Mouse (Mus musculus) brown adipose tissue, adult 24 weeks (tissue): ENCODE data around the gene Hinfp. TPM values are rescaled to one million over a fixed set of nuclear protein-coding genes. Genes with fewer than 3 reads are reported as not detected.
"Not testable (repeated sequence)": the region's sequence is repeated elsewhere in the genome, so short reads cannot be mapped to it uniquely, and the experiment has no call there.

Experiments
- H3K27ac ChIP-seq: fragments of 200-500 bp; replicated peaks from 2 replicates; pipeline ENCODE4 v1.5.1; 2012; ENCODE audit warnings: low read depth, mild to moderate bottlenecking, low read length
- H3K4me1 ChIP-seq: fragments of 200-500 bp; 2 replicates; pipeline ENCODE4 v1.6.1; 2012; ENCODE audit warnings: low read length, mixed read lengths; ENCODE audit not compliant: control insufficient read depth, insufficient read depth, insufficient read length
- H3K4me3 ChIP-seq: fragments of 200-500 bp; 2 replicates; pipeline ENCODE4 v1.5.1; 2012; ENCODE audit warnings: low read depth, mild to moderate bottlenecking, low read length, moderate library complexity; ENCODE audit not compliant: insufficient read depth
- polyA plus RNA-seq: library from polyadenylated mRNA; stranded (reverse); fragments of >200 nt; gene quantifications from 2 replicates; pipeline ENCODE4 v1.2.4, GENCODE M21; 2012; ENCODE audit not compliant: missing spikeins, insufficient read depth, insufficient read length

The Hinfp gene
- polyA plus RNA-seq, 1 experiment, result 5.1 TPM

DNA sequence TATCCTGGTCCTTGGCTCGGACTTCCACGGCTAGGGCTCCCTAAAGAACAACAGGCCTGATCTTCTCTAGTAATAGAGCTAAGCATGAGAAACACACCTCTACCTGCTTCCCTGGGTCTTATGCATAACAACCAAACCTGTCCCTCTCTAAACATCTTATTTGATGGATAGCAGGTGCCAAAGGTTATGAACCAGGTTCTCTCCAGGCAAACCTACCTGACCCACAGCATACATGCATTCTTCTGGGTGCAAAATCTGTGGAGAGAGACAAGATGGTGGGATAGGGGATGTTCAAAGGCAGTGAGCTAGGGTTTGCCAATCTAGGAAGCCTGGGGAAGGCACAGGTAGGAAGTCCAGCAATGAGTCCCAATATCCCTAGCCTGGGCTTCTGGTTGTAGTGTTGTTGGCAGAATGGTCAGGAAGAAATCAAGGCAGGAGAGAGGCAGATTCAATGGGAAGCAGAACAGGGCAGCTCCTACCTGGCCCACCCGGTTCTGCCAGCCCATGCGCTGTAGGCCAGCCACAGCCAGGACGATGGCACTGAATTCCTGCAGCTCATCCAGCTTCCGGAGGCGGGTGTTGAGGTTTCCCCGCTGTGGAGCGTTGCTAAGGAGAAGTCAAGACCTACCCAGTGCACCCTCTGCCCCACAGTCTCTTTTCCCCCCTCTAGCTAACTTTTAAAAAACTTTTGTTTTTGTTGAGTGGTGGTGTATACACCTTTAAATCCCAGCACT is 32.1 kb upstream of the Hinfp start:
- no peak overlapping the region for H3K27ac ChIP-seq
- H3K4me3 ChIP-seq, result no peak overlapping the region
- H3K4me1 ChIP-seq, result peaks cover 4% of the 10 kb centered on the region; the same call in 1 of the 2 replicates

GRCm38 (mm10) chr9:44336964-44337363 is 31.5 kb upstream of the Hinfp start:
- Histone ChIP-seq H3K4me3 (no peak overlapping the region), H3K27ac (no peak overlapping the region)

DNA sequence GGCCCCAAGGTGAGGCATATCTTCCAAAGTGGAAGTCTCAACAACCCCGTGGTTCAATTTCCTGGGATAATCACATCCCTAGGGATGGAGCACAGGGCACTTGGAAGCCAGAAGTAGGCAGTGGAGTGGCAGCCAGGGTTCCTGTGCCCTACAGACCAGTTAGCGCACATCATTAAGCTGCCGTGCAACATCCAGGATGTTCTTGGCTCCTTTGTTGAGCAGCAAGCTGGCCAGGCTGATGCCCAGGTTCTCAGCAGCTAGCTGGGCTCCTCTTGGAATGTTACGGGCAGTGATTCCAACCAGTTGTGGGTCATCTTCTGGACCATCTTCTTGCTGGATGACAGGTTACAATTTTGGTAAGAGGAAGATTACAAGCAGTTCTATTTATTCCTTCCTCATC is 31.0 kb upstream of the Hinfp start:
- not testable (repeated sequence) for H3K4me3 ChIP-seq, H3K4me1 ChIP-seq, H3K27ac ChIP-seq

More at GRCm38 (mm10) chr9:44336964-44337363, 31.5 kb upstream of the Hinfp start:
- H3K4me1 ChIP-seq, result peaks cover 4% of the 10 kb centered on the region; the same call in 1 of the 2 replicates

DNA sequence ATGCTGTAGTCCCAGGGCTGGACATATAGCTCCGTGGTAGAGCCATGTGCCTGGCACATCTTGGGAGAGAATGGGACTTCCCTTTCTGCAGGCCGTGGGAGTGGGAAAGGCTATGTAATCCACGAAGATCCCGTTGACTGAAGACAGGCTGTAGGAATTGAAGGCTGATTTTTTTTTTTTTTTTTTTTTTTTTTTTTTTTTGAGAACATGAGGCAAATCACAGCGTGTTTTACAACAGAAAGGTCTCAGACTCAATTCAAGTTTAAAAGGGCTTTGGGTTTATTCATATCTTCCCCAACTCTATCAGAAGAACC is 30.6 kb upstream of the Hinfp start:
- H3K4me1 ChIP-seq, result peaks cover 4% of the 10 kb centered on the region; the same call in 1 of the 2 replicates
- no peak overlapping the region for H3K27ac ChIP-seq
- H3K4me3 ChIP-seq, result peak overlapping the region; percentile 77

DNA sequence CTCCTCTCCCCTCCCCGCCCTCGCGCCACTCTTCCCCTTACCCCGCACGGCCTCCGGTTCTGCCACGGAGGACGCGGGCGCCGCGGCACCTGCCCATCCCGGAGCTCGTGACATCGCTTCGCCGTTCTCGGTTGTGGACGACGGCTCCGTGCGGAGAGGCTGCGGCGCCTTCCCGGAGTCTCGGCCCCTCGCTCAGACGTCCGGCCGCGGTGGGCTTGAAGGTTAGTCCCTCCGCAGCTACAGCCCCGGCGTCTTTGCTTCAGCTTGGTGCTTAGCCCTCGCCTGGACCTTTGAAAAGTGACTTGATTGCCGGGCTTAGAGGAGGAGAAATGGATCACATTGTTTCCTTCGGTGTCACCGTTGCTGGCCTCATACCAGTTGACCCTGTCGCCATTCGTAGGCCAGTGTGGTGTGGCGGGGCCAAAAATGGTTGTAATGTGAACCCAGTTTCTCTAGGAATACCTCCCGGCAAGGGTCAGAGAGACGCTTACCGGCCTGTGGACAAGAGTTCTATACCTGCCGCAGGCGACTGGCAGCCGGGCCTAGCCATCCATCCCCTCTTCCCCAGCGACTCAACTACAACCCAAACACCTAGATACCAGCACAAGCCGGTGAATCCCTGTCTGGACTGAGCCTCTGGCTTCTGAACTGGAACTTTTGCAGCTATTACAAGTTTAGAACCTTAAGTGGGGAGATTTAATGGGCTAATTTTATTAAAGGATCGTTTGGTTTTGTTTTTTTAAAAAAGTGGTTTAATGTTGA is 30.0 kb upstream of the Hinfp start:
- H3K4me1 ChIP-seq, result peaks cover 4% of the 10 kb centered on the region; the same call in 1 of the 2 replicates
- H3K4me3 ChIP-seq, result peak overlapping the region; percentile 77
- 0 out of 2 replicates have a peak overlapping the region, but pooled peaks have one; percentile 13 for H3K27ac ChIP-seq

DNA sequence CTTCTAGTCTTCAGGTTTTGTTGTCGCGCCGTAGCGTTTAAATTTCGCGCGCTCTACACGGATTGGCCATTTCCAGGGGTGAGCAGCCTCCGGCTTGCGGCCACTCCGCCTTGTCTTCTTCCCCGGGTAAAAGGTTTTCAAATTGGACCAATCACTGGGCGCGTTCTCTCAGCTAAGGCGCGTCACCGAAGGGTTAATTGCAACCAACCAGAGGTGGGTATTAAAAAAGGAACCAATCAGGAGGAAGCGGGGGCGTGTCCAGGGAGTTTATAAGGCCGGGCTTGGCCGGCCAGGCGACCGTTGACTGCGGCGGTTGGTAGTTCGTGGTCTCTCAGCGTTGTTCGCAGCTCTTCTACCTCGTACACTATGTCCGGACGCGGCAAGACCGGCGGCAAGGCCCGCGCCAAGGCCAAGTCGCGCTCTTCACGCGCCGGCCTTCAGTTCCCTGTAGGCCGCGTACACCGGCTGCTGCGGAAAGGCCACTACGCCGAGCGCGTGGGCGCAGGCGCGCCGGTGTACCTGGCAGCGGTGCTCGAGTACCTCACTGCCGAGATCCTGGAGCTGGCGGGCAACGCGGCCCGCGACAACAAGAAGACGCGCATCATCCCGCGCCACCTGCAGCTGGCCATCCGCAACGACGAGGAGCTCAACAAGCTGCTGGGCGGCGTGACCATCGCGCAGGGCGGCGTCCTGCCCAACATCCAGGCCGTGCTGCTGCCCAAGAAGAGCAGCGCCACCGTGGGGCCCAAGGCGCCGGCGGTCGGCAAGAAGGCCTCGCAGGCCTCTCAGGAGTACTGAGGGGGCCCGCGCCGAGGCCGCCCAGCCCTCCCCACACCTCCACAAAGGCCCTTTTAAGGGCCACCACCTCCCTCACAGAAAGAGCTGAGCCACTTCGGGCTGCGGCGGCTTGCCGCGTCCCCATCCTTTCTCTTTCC is 29.2 kb upstream of the Hinfp start, which contains the start of gene H2afx:
Gene H2afx (plus strand): TSS at position 299 of the 935 bp plus-strand sequence.
- peaks cover 4% of the 10 kb centered on the region; the same call in 1 of the 2 replicates for H3K4me1 ChIP-seq
- 0 out of 2 replicates have a peak within 1 kb of the TSS, but pooled peaks have one; percentile 13 for H3K27ac ChIP-seq
- peak within 1 kb of the TSS; percentile 77 for H3K4me3 ChIP-seq

DNA sequence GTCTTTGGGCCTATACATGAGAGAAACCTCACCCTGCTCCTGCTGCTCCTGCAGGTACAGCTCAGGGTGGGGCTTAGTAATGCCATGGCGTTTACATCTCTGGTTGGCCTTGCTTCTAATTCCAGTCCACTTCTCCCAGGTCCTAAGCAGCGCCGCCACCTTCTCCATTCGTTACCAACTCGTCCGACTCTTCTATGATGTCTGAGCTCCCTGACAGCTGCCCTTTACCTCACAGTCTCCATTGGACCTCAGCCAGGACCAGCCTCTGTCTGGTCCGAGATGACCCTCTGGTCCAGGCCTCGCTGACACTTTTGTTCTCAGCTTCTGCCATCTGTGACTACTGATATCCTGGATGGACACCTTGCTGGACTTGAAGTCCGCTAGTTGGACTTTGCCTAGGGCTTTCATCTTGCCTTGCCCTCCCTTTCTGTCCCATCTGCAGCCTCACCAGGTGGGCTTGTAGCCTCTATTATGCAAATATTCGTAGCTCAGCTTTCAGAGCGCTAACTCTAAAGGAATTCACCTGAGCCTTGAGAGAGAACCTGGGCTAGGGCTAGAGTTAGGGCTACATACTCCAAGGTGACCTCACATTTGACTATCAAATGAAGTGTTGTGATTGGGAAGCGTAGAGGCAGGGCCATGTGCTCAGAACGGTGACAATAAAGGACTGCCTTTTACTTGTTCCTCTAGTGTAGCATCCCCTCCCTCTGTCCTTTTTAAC is 27.6 kb upstream of the Hinfp start:
- Histone ChIP-seq H3K4me1 (peaks cover 4% of the 10 kb centered on the region; the same call in 1 of the 2 replicates), H3K27ac (no peak overlapping the region), H3K4me3 (no peak overlapping the region)

GRCm38 (mm10) chr9:44330736-44331135 is 25.3 kb upstream of the Hinfp start:
- Histone ChIP-seq H3K4me1 (peaks cover 8% of the 10 kb centered on the region; the same call in 1 of the 2 replicates), H3K4me3 (no peak overlapping the region), H3K27ac (no peak overlapping the region)

DNA sequence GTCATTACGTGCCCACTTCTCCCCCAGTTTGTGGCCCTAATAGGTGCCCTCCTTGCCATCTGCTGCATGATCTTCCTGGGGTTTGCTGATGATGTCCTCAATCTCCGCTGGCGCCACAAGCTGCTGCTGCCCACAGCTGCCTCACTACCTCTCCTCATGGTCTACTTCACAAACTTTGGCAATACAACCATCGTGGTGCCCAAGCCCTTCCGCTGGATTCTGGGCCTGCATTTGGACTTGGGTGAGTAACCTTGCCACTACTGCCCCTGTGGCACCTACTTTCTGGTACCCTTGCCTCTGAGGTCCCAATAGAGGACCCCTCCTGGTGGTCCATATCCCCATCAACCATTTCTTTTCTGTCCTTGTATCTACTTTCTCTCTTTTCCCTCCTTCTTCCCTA is 22.5 kb upstream of the Hinfp start:
- peak overlapping the region; percentile 79 for H3K4me3 ChIP-seq

GRCm38 (mm10) chr9:44327064-44327711 is 21.7 kb upstream of the Hinfp start:
- peaks cover 5% of the 10 kb centered on the region; the same call in 1 of the 2 replicates for H3K4me1 ChIP-seq
- H3K27ac ChIP-seq, result peak overlapping the region; percentile 69
- peak overlapping the region; percentile 79 for H3K4me3 ChIP-seq

More for the DNA sequence above, 22.5 kb upstream of the Hinfp start:
- Histone ChIP-seq H3K27ac (peak overlapping the region; percentile 16), H3K4me1 (peaks cover 5% of the 10 kb centered on the region; the same call in 1 of the 2 replicates)

DNA sequence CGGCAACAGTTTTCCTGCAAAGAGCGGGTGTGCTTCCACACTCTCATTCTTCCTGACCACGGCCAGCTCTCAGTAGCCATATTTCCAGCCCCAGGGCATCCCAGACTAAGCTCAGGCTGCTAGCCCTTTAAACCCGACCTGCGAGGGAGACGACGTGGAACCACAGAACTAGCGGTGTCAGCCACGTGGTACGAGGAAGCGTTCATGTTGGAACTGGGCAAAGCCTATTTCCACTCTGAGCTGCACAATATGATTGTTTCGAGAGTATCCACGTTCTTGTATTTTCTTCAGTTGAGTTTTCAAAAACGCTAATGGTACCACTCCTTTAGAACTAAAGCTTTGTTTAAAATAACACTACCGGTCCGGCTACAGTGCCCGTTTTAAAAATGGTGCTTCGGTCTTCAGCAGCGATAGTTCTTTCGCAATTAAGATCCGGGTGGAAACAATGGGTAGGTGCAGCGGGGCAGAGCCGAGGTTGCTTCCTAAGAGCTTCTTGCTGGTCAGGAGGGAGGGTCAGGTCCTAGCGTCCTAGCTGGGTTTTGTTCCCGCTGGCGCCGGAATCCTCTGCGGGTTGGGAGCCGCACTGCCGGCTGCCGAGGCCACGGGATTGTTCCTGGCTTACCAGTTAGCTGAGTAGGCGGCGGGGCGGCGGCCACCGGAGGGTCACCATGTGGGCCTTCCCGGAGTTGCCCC is 21.0 kb upstream of the Hinfp start:
- H3K27ac ChIP-seq, result peak overlapping the region; percentile 72
- peaks cover 5% of the 10 kb centered on the region; the same call in 1 of the 2 replicates for H3K4me1 ChIP-seq
- H3K4me3 ChIP-seq, result peak overlapping the region; percentile 79

- Histone ChIP-seq H3K27ac (peak within 1 kb of the TSS; percentile 72), H3K4me1 (peaks cover 5% of the 10 kb centered on the region; the same call in 1 of the 2 replicates), H3K4me3 (peak within 1 kb of the TSS; percentile 79)
Measured at GRCm38 (mm10) chr9:44325768-44326370, 20.4 kb upstream of the Hinfp start, which contains the start of gene Dpagt1. Dpagt1 (plus strand) TSS chr9:44326019.
